Mouse (Mus musculus): Measurements from ENCODE around the gene Gps2.

Gene Gps2

DNA sequence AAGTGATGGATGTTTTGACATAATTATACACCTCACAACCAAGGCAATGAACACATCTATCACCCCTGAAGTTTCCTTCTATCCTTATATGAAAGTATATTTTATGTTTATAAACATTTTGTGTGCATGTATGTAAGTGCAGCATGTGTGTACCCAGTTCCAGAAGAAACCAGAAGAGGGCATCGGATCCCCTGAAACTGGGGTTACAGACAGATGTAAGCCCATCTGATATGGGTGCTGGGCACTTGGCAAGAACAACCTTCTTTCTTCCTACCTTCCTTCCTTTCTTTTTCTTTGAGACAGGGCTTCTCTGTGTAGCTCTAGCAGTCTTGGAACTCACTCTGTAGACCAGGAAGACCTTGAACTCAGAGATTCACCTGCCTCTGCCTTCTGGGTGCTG, 42.5 kb downstream of the Gps2 start:
- DNase-seq (ENCODE audit: extremely low spot score, low read depth, low spot score), result no peak

- no peak for DNase-seq (ENCODE audit: extremely low spot score, low read depth, low spot score)
Observed at GRCm38 (mm10) chr11:69960616-69961015, 46.9 kb downstream of the Gps2 start.

DNA sequence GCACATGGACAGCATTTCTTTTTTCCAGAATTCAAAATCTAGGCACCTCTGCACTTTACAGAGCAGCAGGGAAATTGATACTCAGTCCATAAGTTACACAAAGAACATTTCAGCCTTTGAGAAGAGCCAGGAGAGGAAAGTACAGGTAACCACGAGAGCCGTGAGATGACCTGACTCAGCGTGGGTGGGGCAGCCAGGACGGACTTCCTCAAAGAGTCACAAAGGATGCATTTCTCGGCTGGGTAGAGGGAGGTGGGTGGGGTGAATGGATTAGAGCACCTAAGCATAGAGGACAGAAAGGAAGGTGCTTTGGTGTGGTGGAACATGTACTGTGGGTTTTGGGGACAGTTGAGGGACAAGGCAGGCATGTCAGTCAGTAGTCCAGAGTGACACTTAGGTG, 48.2 kb downstream of the Gps2 start:
- DNase-seq (ENCODE audit: extremely low spot score, low read depth, low spot score), result no peak

DNA sequence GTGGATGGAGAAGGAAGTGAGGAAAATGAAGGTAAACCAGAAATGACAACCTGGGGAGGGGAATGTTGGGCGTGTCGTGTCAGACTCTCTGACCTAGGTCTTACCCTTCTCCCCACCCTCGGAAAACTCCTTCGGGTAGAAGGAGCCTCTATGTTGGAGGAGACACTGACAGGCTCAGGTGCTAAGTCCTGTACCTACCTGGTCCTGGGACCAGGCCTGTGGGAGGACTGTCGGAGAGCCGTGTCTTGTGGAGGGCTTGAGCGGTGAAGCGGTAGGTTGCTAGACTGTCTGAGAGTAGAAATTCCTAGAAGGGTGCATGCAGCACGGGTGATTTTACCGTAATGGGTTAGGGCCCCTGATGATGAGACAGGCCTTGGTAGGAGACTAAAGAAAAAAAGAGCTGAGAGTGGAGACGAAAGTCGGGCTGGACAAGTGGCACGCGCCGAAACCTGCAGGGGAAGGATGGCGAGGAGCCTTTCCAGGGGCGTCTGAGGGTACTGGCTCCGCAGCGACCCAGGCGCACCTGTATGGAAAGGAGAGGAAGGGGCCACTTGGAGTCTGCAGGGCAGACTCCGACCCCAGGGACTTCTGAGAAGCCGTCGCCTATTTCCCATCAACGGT, 51.1 kb downstream of the Gps2 start, which contains the start of gene Cldn7:
Gene Cldn7, plus strand, starts transcription at position 130 of the 621 bp plus-strand sequence.
- DNase-seq (ENCODE audit: extremely low spot score, low read depth, low spot score), result no peak

DNA sequence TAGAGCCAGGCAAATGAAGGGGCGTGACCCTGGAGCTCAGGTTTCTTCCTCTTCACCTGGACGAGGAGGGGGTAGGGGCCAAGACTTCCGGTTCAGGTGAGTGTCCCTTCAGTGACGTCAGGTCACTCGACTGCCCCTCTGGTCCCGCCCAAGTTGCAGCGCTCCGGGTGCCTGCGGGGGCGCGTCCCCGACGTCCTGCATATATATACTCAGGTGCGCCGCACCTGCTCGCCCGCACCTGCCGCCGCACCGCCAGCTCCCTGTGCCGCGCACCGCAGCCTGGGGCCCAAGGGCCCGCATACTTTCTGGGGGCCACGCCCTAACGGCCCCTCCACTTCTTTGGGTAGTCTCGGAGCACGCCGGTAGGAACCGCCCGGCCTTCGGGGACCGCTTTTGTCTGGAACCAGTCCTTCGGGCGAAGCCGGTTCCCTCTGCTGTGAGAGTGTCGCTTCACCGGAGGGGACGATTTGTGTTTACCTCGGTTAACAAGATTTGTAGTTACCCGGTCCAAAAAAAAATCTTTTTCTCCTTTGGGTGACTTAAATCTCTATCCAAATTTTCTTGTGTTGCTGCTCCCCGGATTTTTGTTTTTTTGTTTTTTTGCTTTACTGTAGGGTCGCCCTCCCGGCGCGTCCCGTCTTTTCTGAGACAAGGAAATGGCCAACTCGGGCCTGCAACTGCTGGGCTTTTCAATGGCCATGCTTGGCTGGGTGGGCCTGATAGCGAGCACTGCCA, 51.8 kb downstream of the Gps2 start:
- no peak for DNase-seq (ENCODE audit: extremely low spot score, low read depth, low spot score)
